Mouse (Mus musculus) neural tube, embryonic 15.5 days (tissue): ENCODE data around the gene Tcl1. TPM values are rescaled to one million over a fixed set of nuclear protein-coding genes. Genes with fewer than 3 reads are reported as not detected.
"Not testable (repeated sequence)": the region's sequence is repeated elsewhere in the genome, so short reads cannot be mapped to it uniquely, and the experiment has no call there.

Experiments used
- ATAC-seq: fragments of 200-750 bp; cut with Nextera tagmentation; 2 replicates; pipeline ENCODE4 v1.8.0; 2017; ENCODE audit warnings: mild to moderate bottlenecking, moderate TSS enrichment, moderate library complexity; ENCODE audit not compliant: low FRiP score
- H3K27ac ChIP-seq: fragments of 300-500 bp; sonication (generic); replicated peaks from 2 replicates; pipeline ENCODE4 v1.5.1; 2015; ENCODE audit warnings: mild to moderate bottlenecking, inconsistent platforms
- H3K27me3 ChIP-seq: fragments of 300-500 bp; sonication (generic); replicated peaks from 2 replicates; pipeline ENCODE4 v1.6.1; 2015; ENCODE audit warnings: inconsistent platforms
- H3K36me3 ChIP-seq: fragments of 300-500 bp; sonication (generic); 2 replicates; pipeline ENCODE4 v1.6.1; 2015; ENCODE audit warnings: inconsistent platforms
- H3K4me1 ChIP-seq: fragments of 300-500 bp; sonication (generic); 2 replicates; pipeline ENCODE4 v1.6.1; 2015; ENCODE audit warnings: inconsistent platforms
- H3K4me2 ChIP-seq: fragments of 300-500 bp; sonication (generic); 2 replicates; pipeline ENCODE4 v1.6.1; 2015; ENCODE audit warnings: inconsistent platforms, mild to moderate bottlenecking, moderate library complexity
- H3K4me3 ChIP-seq: fragments of 300-500 bp; sonication (generic); replicated peaks from 2 replicates; pipeline ENCODE4 v1.5.1; 2015; ENCODE audit warnings: mild to moderate bottlenecking, inconsistent platforms
- H3K9ac ChIP-seq: fragments of 300-500 bp; sonication (generic); replicated peaks from 2 replicates; pipeline ENCODE4 v1.6.1; 2015; ENCODE audit warnings: mild to moderate bottlenecking, inconsistent platforms
- H3K9me3 ChIP-seq: fragments of 300-500 bp; sonication (generic); replicated peaks from 2 replicates; pipeline ENCODE4 v1.6.1; 2016; ENCODE audit warnings: inconsistent platforms
- WGBS: fragments of 180-500 bp; shearing (Covaris S2); methylation state at CpG from one replicate; pipeline ENCODE4 v1.1.7; 2015; ENCODE audit warnings: mixed read lengths; 5-methylcytosine and 5-hydroxymethylcytosine counted together
- polyA plus RNA-seq: library from polyadenylated mRNA; unstranded; fragments of >200 nt; fragmentation: Nextera tagmentation; extraction: Ambion mirVana; gene quantifications from 2 replicates; pipeline ENCODE4 v1.2.1, GENCODE M21; 2015

The Tcl1 gene
- polyA plus RNA-seq, 1 experiment from 2014 or later = not detected

- no peak overlapping the region for H3K4me3 ChIP-seq
- WGBS = 41% methylated on average over 16 of the region's 16 CpGs
- no peaks in the 10 kb centered on the region for H3K4me1 ChIP-seq
- H3K27ac ChIP-seq = no peak overlapping the region
- no peaks in the 10 kb centered on the region for H3K36me3 ChIP-seq
- H3K9ac ChIP-seq = no peak overlapping the region
- no peak overlapping the region for H3K4me2 ChIP-seq
- no peaks in the 10 kb centered on the region for H3K27me3 ChIP-seq
- no peak for ATAC-seq
- no peaks in the 10 kb centered on the region for H3K9me3 ChIP-seq
Measured at GRCm38 (mm10) chr12:105224621-105225320, 2.2 kb upstream of the Tcl1 start.

- ATAC-seq = no peak
- no peak overlapping the region for H3K4me3 ChIP-seq
Measured at GRCm38 (mm10) chr12:105217101-105217760, 5.4 kb downstream of the Tcl1 start.

GRCm38 (mm10) chr12:105209231-105209630, 13.4 kb downstream of the Tcl1 start:
- Histone ChIP-seq H3K4me3 (no peak overlapping the region), H3K9me3 (no peaks in the 10 kb centered on the region), H3K36me3 (no peaks in the 10 kb centered on the region), H3K27ac (no peak overlapping the region), H3K4me2 (no peak overlapping the region), H3K27me3 (no peaks in the 10 kb centered on the region), H3K9ac (no peak overlapping the region), H3K4me1 (no peaks in the 10 kb centered on the region)
- 97% methylated on average over 7 of the region's 7 CpGs for WGBS
- no peak for ATAC-seq

More at GRCm38 (mm10) chr12:105217101-105217760, 5.4 kb downstream of the Tcl1 start:
- WGBS = 93% methylated on average over 7 of the region's 7 CpGs
- no peaks in the 10 kb centered on the region for H3K36me3 ChIP-seq
- no peaks in the 10 kb centered on the region for H3K9me3 ChIP-seq
- H3K4me2 ChIP-seq = no peak overlapping the region
- H3K27me3 ChIP-seq = no peaks in the 10 kb centered on the region
- H3K4me1 ChIP-seq = no peaks in the 10 kb centered on the region
- no peak overlapping the region for H3K27ac ChIP-seq
- H3K9ac ChIP-seq = no peak overlapping the region

GRCm38 (mm10) chr12:105208441-105208840, 14.2 kb downstream of the Tcl1 start:
- no peaks in the 10 kb centered on the region for H3K4me1 ChIP-seq
- WGBS = 94% methylated on average over 1 of the region's 1 CpGs

GRCm38 (mm10) chr12:105207071-105207470, 15.5 kb downstream of the Tcl1 start:
- 78% methylated on average over 1 of the region's 1 CpGs for WGBS
- Histone ChIP-seq H3K4me3 (no peak overlapping the region), H3K9ac (no peak overlapping the region), H3K27me3 (no peaks in the 10 kb centered on the region), H3K4me2 (no peak overlapping the region), H3K36me3 (no peaks in the 10 kb centered on the region), H3K9me3 (no peaks in the 10 kb centered on the region), H3K4me1 (no peaks in the 10 kb centered on the region), H3K27ac (no peak overlapping the region)
- no peak for ATAC-seq

More at GRCm38 (mm10) chr12:105208441-105208840, 14.2 kb downstream of the Tcl1 start:
- Histone ChIP-seq H3K27ac (no peak overlapping the region), H3K36me3 (no peaks in the 10 kb centered on the region), H3K9me3 (no peaks in the 10 kb centered on the region), H3K9ac (no peak overlapping the region), H3K4me2 (no peak overlapping the region), H3K27me3 (no peaks in the 10 kb centered on the region), H3K4me3 (no peak overlapping the region)
- no peak for ATAC-seq

GRCm38 (mm10) chr12:105201657-105202056, 20.9 kb downstream of the Tcl1 start, which contains the start of gene Tcl1b4:
Gene Tcl1b4 (plus strand): TSS chr12:105201957.
- not testable (repeated sequence) for H3K4me2 ChIP-seq, H3K4me1 ChIP-seq, H3K9me3 ChIP-seq, H3K27ac ChIP-seq, H3K4me3 ChIP-seq, H3K9ac ChIP-seq, ATAC-seq, H3K36me3 ChIP-seq, H3K27me3 ChIP-seq
- WGBS = 78% methylated on average over 1 of the region's 1 CpGs

GRCm38 (mm10) chr12:105199684-105200497, 22.7 kb downstream of the Tcl1 start:
- not testable (repeated sequence) for H3K27ac ChIP-seq, H3K9me3 ChIP-seq, H3K9ac ChIP-seq, H3K4me3 ChIP-seq, H3K27me3 ChIP-seq, H3K36me3 ChIP-seq, H3K4me2 ChIP-seq, ATAC-seq, H3K4me1 ChIP-seq
- 29% methylated on average over 7 of the region's 7 CpGs for WGBS

- 96% methylated on average over 6 of the region's 6 CpGs for WGBS
- not testable (repeated sequence) for H3K4me3 ChIP-seq, ATAC-seq, H3K4me2 ChIP-seq, H3K36me3 ChIP-seq, H3K27me3 ChIP-seq, H3K4me1 ChIP-seq, H3K9ac ChIP-seq, H3K27ac ChIP-seq, H3K9me3 ChIP-seq
Measured at GRCm38 (mm10) chr12:105190743-105191142, 31.9 kb downstream of the Tcl1 start, which contains the start of gene Tcl1b3. Gene Tcl1b3 (plus strand): TSS chr12:105191043.

- not testable (repeated sequence) for H3K4me1 ChIP-seq, H3K9me3 ChIP-seq, H3K9ac ChIP-seq, H3K27me3 ChIP-seq, H3K36me3 ChIP-seq, H3K4me2 ChIP-seq, H3K4me3 ChIP-seq, ATAC-seq, H3K27ac ChIP-seq
- 56% methylated on average over 2 of the region's 2 CpGs for WGBS
Measured at GRCm38 (mm10) chr12:105188980-105189379, 33.6 kb downstream of the Tcl1 start.

- H3K4me2 ChIP-seq, H3K9ac ChIP-seq, H3K4me1 ChIP-seq, H3K27ac ChIP-seq, H3K9me3 ChIP-seq, H3K27me3 ChIP-seq, H3K36me3 ChIP-seq, ATAC-seq, H3K4me3 ChIP-seq: not testable (repeated sequence)
- 85% methylated on average over 4 of the region's 4 CpGs for WGBS
Measured at GRCm38 (mm10) chr12:105181040-105181644, 41.5 kb downstream of the Tcl1 start.

- ATAC-seq, H3K4me3 ChIP-seq, H3K9me3 ChIP-seq, H3K4me1 ChIP-seq, H3K4me2 ChIP-seq, H3K27ac ChIP-seq, H3K27me3 ChIP-seq, H3K9ac ChIP-seq, H3K36me3 ChIP-seq: not testable (repeated sequence)
- WGBS = 71% methylated on average over 3 of the region's 3 CpGs
Measured at GRCm38 (mm10) chr12:105176044-105176443, 46.5 kb downstream of the Tcl1 start, which contains the start of gene Tcl1b5. Gene Tcl1b5 (plus strand): TSS chr12:105176344.
